Mouse (Mus musculus) neural tube, postnatal 0 days (tissue): ENCODE measurements around the gene Actn1. TPM values are rescaled to one million over a fixed set of nuclear protein-coding genes. Genes with fewer than 3 reads are reported as not detected.

Experiments used
- polyA plus RNA-seq: library from polyadenylated mRNA; unstranded; fragments of >200 nt; fragmentation: Nextera tagmentation; extraction: Ambion mirVana; gene quantifications from 2 replicates; pipeline ENCODE4 v1.2.1, GENCODE M21; 2015

Gene Actn1
- polyA plus RNA-seq, result 10.4 and 13.0 TPM in 2 replicates

DNA sequence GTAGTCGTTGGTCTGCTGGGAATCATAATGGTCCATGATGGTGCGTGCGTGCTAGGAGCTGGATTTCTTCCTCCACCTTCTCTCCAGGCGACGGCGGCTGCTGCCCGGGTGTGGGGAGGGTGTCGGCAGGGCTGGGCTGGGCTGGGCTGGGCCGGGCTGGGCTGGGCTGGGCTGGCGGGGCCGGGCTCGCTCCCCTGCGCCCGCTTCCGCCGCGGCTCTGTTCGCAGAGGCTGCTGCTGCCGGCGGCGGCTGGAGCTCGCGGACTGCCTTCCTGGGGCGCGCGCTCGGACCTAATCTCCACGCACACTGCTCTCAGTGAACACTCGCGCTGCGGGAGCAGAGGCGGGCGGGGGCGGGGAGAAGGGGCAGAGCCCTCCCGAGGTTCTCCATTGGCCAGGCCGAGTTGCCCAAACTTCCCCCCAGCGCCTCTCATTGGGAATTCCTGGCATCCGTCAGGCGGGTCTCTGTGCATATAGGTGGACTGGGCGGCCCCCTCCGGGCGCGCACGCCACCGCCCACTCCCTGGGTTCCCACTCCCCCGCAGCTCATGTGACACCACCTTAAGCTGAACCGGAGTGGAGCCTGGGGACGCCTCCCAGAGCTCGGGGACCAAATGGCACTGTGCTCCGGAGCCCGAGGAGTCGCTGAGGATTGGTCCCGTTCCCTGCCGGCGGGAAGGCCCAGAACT is at the start of gene Actn1:
Actn1 (minus strand) TSS at position 316 of the 688 bp plus-strand sequence.

Other genes starting within 250 kb of the Actn1 start
- 41.9 and 44.5 TPM in 2 replicates for gene Zfp36l1, start 147.4 kb downstream of the Actn1 start, polyA plus RNA-seq
- 18.5 and 18.7 TPM in 2 replicates for gene Dcaf5, start 176.2 kb upstream of the Actn1 start, polyA plus RNA-seq
- gene Exd2, start 202.7 kb upstream of the Actn1 start, polyA plus RNA-seq, result 25.4 and 28.2 TPM in 2 replicates